Mouse (Mus musculus): ENCODE data around the gene F11r.

DNA sequence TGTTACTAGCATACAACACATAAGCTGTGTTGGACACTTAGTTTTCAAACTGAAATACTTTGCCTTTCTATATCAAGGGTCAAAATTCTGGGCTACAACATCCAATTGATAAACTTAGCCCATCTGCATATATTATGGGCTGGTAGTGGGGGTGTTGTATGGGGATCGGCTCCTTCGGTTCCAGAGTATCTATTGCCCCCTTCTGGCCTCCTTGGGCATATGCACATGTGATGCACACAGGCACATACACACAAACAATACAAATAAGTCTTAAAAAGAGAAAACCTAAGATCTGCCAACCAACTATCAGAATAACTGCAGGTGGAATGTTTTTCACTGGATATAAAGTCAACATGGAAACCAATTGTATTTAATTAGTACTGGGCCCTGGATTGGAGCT lies 75.9 kb downstream of the F11r start:
- TF ChIP-seq POLR2A (IDR thresholded peaks at IDR 0.05; ENCODE audit: control insufficient read depth, low read depth, low read length): no peak
- TF ChIP-seq CTCF (IDR thresholded peaks at IDR 0.05; ENCODE audit: control insufficient read depth, insufficient read depth, insufficient replicate concordance, low read depth, low read length): no peak

All from testis, adult 2 months (tissue).